Mouse (Mus musculus) brain, adult 10 weeks (tissue): ENCODE data around the gene Angptl2. TPM values are rescaled to one million over a fixed set of nuclear protein-coding genes. Genes with fewer than 3 reads are reported as not detected.

ENCODE experiments used
- polyA plus RNA-seq: library from polyadenylated mRNA; stranded (reverse); fragments of 350-450 nt; fragmentation: Illumina TruSeq; extraction: RNeasy Lipid Tissue Mini Kit (QIAGEN cat#74804); gene quantifications from one replicate; pipeline ENCODE4 v1.2.3, GENCODE M21; 2015; ENCODE audit warnings: low read depth, low replicate concordance

The Angptl2 gene
- polyA plus RNA-seq = 2.7 TPM

GRCm38 (mm10) chr2:33215700-33216509 lies at the start of gene Angptl2:
Gene Angptl2, plus strand, starts transcription at chr2:33216069.

Other genes starting within 250 kb of the Angptl2 start
- 20.3 TPM for gene Slc2a8, start 234.0 kb upstream of the Angptl2 start, polyA plus RNA-seq
- 60.0 TPM for gene Garnl3, start 84.4 kb upstream of the Angptl2 start, polyA plus RNA-seq
- 34.7 TPM for gene Ralgps1, start 155.4 kb downstream of the Angptl2 start, polyA plus RNA-seq
- gene Zbtb34, start 215.3 kb downstream of the Angptl2 start, polyA plus RNA-seq = 6.6 TPM